Mouse (Mus musculus) left cerebral cortex, postnatal 25 days (tissue): ENCODE measurements at regions not wholly inside any gene's neighbourhood (a gene's known extent, or its start where the extent isn't known, plus 50 kb on each side); places are given as distances from the start of the nearest gene placed in this dataset.

ENCODE experiments used
- DNase-seq, 2 experiments: peaks; one replicate each; pipeline ENCODE4 v3.0.0; 2022; ENCODE audit warnings: low spot score in 2 of 2, mixed read lengths in 1 of 2
- intact Hi-C: fragments of 180-260 bp; cut with DNase I; formaldehyde crosslinking; loops from one replicate; pipeline ENCODE4 v1.15.1; 2025

- intact Hi-C loops = no loop called here
- no peak for DNase-seq
Measured at GRCm38 (mm10) chr5:46824934-46825333, 967.5 kb upstream of the Lcorl start.

- no peak for DNase-seq
- intact Hi-C loops = no loop called here
Measured at GRCm38 (mm10) chr5:46795102-46795501, 937.7 kb upstream of the Lcorl start.

- no peak for DNase-seq
- intact Hi-C loops = no loop called here
Measured at GRCm38 (mm10) chr5:46794028-46794705, 936.8 kb upstream of the Lcorl start.

- intact Hi-C loops = no loop called here
- no peak for DNase-seq
Measured at GRCm38 (mm10) chr5:46791051-46791450, 933.6 kb upstream of the Lcorl start.

GRCm38 (mm10) chr5:46790536-46790935, 933.1 kb upstream of the Lcorl start:
- intact Hi-C loops = no loop called here
- peak in 1 of 2 experiments; percentile 2 for DNase-seq

- intact Hi-C loops = no loop called here
- no peak for DNase-seq
Measured at GRCm38 (mm10) chr5:46787079-46787478, 929.7 kb upstream of the Lcorl start.

GRCm38 (mm10) chr5:46756094-46756493, 898.7 kb upstream of the Lcorl start:
- no peak for DNase-seq
- intact Hi-C loops = no loop called here

GRCm38 (mm10) chr5:46740034-46740582, 882.7 kb upstream of the Lcorl start:
- DNase-seq = no peak
- intact Hi-C loops = no loop called here

GRCm38 (mm10) chr5:46732510-46732909, 875.1 kb upstream of the Lcorl start:
- intact Hi-C loops = no loop called here
- no peak for DNase-seq

GRCm38 (mm10) chr5:46732025-46732424, 874.6 kb upstream of the Lcorl start:
- no peak for DNase-seq
- intact Hi-C loops = no loop called here

GRCm38 (mm10) chr5:46731297-46731696, 873.9 kb upstream of the Lcorl start:
- intact Hi-C loops = no loop called here
- no peak for DNase-seq

GRCm38 (mm10) chr5:46709596-46709995, 852.2 kb upstream of the Lcorl start:
- DNase-seq = no peak

GRCm38 (mm10) chr5:46707845-46708244, 850.4 kb upstream of the Lcorl start:
- intact Hi-C loops = no loop called here
- no peak for DNase-seq

More at GRCm38 (mm10) chr5:46709596-46709995, 852.2 kb upstream of the Lcorl start:
- intact Hi-C loops = no loop called here

- DNase-seq = no peak
Measured at GRCm38 (mm10) chr5:46707021-46707420, 849.6 kb upstream of the Lcorl start.

GRCm38 (mm10) chr5:46678007-46678406, 820.6 kb upstream of the Lcorl start:
- DNase-seq = no peak
- intact Hi-C loops = no loop called here

More at GRCm38 (mm10) chr5:46707021-46707420, 849.6 kb upstream of the Lcorl start:
- intact Hi-C loops = no loop called here

GRCm38 (mm10) chr5:46674810-46675502, 817.5 kb upstream of the Lcorl start:
- intact Hi-C loops = no loop called here
- no peak for DNase-seq

GRCm38 (mm10) chr5:46673413-46673812, 816.0 kb upstream of the Lcorl start:
- DNase-seq = no peak
- intact Hi-C loops = no loop called here

- no peak for DNase-seq
- intact Hi-C loops = no loop called here
Measured at GRCm38 (mm10) chr5:46670484-46670883, 813.1 kb upstream of the Lcorl start.

- intact Hi-C loops = no loop called here
- DNase-seq = peak; percentile 3 to 4
Measured at GRCm38 (mm10) chr5:46666250-46666649, 808.8 kb upstream of the Lcorl start.

GRCm38 (mm10) chr5:46657065-46657464, 799.6 kb upstream of the Lcorl start:
- intact Hi-C loops = no loop called here
- DNase-seq = no peak

GRCm38 (mm10) chr5:46654189-46654588, 796.8 kb upstream of the Lcorl start:
- intact Hi-C loops = no loop called here
- no peak for DNase-seq
